Mouse (Mus musculus) lung, postnatal 36 days (tissue): ENCODE data around the gene Sema3f.

Experiments used
- DNase-seq: peaks from one replicate; pipeline ENCODE4 v3.0.0; 2022; ENCODE audit warnings: mixed read lengths

The Sema3f gene

DNA sequence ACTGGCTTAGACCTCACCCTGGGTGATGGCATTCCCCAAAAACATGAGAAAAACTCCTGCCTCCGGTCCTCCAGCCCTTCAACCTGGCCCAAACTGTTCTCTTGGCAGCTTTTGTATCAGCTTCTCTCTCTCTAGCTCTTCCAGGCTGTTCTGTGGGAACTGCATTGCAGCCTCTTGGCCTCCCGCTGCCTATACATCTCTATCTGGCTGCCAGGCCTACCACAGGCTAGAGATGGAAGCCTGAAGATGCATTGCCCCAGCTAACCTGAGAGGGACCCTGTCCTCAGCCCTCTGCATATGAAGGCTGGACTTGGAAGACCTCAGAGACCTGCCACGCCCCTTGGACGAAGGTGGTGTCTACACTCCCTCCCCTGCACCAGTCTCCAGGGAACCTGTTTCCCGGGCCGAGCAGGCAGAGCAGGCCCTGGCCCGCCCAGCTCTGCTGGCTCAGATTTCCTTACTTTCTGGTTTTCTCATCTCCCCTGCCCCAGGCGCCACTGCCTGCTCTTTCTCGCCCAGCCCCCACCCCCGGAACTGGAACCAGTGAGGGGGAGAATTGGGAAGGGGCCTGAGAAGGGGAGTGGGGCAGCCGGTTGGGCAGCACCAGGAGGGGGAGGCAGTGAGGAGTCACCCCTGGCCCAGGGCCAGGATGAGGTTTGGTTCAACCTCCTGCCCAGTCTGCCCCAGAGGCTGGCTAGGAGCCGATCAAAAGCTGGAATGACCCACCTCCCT lies 4.1 kb upstream of the Sema3f start:
- DNase-seq = peak; percentile 67

DNA sequence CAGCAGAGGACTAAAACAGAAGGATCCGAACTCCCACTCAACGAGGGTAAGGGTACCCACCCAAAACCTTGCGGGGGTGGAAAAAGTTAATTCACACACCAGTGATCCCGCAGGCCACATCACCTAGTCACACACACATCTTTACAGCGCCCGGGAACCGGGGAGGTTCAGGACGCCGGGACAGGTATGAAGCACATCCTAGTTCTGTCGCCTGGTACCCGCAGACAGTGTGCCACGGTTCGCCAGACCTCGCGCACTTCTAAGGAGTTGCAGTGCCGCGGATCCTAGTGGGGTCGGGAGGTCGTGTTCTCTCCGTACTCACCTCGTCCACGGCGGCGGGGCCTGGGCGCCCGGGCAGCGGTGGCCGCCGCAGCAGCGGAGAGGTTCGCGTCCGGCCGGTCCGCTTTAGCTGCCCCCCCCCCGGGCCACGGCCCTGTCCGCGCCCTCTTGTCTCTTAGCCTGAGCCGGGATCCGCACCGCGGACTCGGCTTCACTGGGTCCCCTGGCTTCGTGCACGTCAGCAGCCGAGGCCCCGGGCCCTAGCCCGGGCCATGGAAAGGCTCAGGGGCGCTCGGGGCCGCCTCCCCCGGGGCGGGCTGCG lies 1.1 kb downstream of the Sema3f start:
- no peak for DNase-seq

DNA sequence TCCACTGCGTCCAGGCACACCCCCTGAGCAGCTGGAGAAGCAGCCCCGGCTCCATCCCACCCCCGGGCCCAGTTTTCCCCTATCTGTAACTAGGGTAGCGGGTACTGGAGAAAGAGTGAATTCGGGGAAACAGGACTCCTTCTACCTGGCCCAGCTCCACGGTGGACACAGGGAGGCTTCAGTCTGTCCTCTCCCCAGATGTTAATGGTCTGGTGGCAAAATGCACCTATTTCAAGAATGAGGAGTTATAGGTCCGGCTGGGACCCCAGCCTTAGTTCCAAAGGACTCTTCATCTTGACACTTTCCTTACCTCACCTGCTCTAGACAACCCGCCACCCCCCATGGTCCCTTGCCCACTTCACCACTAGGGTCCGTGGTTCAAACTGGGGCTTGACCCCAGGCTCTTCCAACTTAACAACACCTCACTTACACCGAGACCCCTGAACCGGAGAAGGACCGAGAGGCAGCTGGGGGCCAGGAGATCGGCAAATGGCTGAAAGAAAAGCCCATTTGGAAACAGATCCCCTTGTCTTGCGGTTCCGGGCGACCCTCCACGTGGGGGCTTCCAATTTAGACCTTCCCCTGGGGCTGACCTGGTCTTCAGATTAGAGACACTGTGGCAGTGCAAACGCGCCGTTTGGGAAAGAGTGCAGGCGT lies 1.7 kb downstream of the Sema3f start:
- DNase-seq = no peak

DNA sequence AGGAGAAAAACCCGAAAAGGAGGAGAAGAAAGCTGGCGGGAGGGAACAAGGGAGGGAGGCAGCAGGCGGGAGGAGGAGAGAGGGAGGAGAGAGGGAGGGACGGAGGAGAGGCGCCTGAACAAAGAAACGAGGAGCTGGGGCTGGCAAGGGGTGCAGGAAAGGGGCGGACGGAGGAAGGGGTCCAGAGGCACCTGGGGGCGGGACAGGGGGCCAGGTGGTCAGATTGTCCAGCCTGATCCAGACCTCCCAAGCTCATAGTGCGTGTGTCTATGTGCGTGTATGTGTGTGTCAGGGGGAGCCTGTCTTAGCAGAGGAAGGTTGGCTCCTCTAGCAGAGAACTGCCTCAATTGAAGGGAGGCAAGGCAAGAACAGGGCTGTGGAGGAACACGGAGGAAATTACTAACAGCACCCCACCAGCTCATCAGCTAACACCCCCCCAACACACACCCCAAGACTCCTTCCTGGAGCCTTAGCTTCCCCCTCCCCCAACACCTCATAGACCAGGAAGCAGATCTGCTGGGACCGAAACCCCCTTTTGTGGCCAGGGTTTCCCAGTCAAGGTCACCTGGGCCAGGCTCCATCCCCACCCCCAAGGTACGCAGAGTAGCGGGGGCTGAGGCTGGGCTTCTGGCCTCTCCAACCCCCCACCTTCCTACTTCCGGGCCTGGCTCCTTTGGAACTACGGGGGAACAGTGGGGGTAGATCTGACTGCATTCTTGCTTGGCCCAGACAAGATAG lies 2.4 kb downstream of the Sema3f start:
- no peak for DNase-seq

DNA sequence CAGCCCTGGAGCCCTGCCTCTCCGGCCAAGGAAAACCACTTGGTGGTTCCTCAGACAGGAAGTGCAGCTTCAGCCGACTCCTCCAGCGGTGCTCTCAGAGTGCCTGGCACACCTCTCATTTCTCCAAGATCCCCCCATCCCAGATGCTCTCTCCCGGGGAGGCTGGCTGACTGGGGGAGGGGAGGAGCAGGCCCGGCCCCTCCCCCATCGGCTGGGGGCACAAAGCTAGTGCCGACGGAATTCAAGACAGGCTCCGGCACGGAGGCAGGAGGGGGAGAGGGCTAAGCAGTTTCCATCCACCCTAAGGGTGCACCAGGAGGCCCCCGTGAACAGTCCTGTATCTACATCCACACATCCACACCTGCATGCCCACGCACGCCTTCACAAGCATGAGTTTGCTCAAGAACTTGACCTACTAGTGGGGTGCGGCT lies 3.5 kb downstream of the Sema3f start:
- DNase-seq = no peak

DNA sequence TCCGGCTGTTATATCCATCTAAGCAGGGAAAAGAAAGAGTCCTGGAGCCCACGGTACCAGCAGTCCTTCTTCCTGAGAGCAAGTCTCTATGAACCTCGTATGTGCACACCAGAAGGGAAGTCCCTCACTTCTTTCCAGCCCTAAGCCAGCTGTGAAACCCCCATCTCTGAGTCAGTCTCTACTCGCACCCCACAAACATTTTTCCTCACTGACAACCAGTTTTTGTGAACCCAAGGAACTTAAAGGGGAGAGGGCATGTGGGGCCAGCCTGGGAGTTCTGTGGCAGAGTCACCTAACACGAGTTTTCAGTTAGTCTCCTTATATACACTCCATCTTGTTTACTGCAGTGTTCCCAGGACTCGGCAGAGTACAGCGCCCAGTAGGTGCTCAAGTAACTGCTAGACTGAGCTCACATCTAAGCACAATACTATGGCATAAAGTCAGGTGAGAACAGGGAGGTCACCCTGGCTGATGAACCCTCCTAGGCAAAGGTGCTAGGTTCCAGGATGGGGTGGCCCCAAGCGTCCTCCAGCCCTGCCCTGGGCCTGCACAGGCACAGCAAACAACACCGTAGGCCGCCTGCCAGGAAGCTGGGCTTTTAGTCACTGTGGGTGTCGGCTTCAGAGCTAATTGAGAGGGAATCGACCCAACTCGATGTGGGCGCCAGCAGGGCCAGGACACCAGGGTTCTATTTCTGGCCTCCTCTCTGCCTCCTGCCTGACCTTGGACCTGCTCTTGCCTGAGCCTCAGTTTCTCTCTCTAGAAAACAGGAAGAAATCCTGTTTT lies 6.7 kb downstream of the Sema3f start:
- DNase-seq = peak; percentile 78

DNA sequence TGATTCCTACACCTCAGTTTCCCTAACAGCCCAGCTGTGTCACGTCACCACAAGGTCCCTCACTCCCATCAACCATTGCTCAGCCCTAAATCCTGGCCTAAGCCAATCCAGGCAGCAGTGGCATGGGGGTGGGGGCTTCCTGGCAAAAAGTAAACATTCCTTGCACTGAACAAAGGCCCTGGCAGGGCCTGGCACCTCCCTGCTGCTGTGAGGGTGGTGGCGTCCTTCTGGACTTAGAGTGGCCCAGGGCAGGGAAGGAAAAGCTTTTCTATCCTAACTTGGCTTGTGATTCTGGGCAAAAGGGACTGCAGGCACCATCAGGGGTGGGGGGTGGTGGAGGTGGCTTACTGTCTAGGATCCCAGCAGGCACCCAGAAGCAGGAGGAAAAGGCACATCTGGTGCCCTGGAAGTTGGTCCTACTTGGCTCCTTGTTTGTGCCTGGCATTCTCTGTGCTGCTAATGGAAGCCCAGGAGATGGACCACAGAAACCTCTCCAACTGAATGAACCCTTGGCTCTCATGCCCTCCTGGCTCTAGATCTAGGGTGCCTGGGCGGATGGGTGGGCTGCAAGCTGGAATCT lies 7.6 kb downstream of the Sema3f start:
- DNase-seq = peak; percentile 90

DNA sequence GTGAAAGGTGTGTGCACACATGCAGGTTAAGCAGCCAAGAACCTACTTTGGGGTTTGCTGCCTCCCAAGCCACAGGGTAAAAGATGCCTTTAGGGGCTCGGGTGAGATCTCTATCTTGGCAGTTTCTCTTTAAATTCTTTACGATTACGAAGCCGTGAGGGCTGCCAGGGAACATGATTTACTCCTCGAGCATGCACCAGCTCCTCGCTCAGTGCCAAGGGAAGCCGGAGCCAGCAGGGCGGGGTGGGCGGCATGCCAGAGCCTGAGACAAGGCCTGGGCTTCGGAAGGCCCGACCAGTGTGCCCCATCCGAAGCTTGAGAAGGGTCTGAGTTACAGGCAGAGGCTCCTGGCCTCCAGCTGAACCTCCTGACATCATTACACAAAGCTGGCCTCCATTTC lies 8.7 kb downstream of the Sema3f start:
- peak; percentile 95 for DNase-seq

DNA sequence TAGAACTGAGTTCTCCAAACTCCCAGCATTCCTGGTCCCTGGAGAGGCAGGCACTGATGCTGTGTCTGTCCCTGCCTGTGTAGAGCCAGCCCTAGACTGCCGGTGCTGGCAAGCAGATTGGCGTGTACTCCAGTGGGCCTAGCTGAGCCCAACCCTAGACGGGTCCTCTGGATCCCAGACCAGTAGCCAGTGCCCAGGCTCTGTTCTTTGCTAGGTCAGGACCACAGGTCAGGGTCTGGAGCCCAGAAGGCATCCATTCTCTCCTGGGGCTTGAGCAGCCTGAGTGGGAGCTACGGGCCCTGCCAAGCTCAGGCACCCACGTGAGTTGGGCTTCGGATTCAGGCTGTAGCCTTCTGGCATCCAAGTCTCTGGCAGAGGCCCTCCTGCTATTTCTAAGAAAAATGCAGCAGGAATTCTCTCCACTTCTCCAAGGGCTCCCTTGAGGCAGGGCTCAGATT lies 10.1 kb downstream of the Sema3f start:
- no peak for DNase-seq

DNA sequence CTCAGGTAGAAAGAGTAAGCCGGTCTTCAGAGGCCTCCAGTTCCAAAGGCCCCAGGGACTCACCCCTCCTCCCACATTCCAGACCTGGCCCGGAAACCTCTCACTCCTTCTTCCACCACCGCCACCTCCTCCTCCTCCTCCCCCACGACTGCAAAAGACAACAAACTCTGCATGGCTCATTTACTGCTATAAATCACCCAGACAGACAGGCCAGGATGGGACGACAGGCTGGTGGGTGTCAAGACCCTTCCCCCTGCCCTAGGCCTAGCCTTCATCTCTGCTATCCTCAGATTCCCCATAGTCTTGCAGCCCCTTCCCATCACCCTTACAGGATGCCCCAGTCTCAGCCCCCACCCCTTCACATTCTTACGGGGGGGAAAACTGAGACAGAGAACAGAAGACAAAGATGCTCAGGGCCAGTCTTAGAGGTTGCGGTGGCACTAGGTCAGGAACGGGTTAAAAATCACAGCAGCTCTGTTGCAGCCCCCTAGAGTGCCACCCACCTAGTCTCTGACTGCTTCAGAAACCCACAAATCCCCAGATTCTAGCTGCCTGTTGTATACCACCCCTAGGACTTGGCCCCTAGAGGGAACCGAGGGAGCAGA lies 10.8 kb downstream of the Sema3f start:
- peak; percentile 54 for DNase-seq

DNA sequence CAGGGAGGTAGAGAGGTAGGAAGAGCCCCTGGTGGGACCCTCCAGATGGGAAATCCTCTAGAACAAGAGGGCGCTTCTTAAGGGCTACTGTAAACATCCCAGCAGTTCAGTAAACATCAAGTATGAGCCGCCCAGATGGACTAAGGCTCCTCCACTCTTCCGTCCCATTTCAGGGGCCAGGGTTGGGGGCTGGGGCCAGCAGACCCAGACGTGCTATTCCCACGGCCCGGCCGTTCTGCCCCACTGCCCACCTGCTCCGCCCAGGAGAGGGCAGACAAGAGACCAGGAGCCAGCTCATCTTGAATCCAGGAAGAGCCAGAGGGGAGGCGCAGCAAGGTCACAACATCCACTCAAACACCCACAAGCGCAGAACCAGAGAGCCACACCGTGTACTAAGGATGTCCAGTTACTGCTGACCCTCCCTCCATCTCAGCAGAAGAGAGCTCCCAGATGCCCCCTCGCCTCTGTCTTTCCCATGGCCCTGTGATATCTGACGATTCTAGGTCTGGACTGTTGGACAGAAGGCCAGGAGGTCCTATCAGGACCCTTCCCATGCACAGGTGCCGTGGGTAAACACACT lies 11.6 kb downstream of the Sema3f start:
- DNase-seq = peak; percentile 65

DNA sequence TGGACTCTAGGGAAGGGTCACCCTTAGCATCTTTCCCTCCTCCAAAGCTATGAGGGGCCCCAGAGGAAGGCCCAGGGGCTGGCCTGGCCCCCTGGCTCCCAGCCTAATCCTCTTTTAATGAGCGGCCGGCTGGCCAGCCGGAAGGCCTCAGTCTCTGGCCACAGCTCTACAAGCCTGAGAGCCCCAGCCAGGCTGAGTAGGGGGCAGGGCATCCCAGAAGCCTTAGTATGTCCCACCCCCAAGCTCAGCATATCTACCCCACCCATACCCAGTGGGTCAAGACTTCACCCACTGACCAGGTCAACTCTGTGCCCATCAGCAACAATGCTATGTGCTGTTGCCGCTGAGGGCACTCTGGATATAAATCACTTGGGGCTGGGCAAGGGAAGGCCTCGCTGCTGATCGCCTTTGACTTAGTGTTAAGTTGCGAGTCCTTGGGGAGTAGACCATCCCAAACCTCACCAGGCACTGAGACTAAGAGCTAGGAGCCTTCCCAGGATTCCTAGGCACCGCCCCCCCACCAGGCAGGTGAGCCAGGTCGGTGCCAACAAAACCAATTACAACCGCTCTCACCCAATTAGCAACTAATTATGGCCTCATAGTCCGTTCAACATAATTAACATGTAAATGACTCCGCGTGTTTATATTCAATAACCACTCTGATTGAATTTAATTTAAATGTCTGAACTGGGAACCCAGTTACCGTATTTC lies 12.3 kb downstream of the Sema3f start:
- DNase-seq = no peak

DNA sequence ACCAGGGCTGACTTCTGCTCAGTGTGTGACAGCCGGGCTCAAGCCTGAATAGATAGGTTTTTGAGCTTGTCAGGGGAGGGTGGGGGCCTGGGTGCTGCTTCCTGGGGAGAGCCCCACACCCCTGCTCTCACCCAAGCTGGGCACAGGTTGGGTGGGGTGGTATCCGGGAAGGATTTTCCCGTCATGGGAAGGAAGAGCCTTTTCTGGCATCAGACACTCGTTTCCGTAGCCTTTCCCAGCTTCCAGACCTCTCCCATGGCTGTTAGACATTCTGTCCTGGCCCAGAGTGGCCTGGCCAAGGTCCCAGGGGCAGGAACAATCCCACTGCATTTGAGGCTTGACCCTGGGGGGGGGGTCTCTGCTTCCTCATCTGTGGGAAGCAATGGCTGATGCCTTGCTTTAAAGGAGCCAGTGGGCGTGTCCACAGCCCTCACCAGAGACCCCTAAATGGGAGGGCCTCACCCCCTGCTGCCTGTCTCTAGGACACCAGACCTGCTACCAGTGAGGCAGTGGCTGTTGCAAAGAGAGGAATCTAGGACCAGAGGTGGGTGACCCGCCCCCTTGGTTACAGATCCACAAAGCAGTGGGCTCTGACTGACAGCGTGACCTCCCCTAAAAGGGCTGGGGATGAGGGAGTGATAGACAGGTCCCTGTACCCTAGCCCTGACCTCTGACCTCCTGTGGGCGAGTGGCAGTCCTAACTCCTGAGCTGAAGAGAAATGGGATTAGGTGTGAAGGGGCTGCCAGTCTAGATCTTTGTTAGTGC lies 13.2 kb downstream of the Sema3f start:
- DNase-seq = peak; percentile 79

DNA sequence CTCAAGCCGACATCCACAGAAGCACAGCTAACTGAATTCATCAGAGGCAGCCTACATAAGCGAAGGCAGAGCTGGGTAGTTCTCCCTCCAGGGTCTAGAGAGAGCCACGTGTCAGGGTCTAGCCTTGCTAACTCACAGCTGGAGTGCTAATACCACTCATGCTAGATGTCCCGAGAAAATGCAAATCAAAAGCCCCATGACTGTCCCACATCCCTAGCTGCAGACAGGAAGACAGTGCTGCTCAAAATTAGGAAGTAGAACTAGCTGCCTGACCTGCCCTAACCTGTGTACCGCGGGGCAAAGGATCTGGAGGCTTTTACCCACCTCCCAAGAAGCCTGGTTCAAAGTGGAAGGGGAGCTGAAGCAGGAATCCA lies 14.2 kb downstream of the Sema3f start:
- no peak for DNase-seq

DNA sequence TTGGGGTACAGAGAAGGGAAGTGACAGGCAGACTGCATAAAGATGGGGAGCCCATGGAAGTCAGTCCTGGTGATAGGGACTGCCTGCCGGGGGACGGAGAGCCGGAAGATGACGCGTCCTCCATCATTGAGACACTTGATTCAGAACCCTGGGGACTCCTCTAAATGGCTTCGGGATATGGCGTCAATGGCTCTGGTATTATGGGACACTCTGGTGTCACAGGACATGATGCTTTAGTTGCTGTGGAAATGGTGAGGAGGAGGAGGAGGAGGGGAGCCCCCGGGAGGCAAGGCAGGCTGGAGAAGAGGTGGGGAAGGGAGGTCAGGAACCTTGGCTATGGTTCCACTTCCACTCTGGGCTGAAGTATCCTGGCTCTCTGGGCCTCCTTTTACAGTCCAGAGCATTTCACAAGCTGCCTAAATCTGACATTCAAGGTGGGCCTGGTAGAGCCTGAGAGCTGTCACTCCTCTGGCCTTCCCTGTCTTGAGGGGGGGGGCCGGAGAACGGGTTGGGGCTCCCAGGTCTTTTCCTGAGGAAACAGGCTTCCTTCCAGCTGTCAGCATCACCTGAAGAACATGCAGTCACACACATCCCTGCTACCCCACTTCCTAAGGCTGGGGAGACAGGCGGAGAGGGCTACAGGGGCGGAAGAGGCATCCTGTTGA lies 14.7 kb downstream of the Sema3f start:
- no peak for DNase-seq

DNA sequence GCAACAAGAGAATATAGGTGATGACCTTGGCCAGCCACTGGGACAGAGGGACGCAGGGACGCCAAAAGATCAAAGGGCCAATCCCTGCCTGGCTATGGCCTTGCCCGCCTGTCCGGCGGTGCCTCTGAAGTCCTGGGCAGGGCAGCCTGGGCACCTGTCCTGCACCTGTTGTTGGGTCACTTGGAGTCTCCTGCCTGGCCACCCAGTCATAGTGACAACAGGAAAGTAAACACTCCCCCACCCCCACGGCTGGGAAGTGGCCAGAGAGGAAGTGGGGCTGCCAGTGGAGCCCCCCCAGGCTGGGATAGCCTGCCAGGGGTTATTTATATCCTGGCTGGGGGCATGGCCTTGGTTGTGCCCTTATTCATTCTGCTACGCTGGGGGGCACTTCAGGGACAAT lies 15.6 kb downstream of the Sema3f start:
- DNase-seq = peak; percentile 77

DNA sequence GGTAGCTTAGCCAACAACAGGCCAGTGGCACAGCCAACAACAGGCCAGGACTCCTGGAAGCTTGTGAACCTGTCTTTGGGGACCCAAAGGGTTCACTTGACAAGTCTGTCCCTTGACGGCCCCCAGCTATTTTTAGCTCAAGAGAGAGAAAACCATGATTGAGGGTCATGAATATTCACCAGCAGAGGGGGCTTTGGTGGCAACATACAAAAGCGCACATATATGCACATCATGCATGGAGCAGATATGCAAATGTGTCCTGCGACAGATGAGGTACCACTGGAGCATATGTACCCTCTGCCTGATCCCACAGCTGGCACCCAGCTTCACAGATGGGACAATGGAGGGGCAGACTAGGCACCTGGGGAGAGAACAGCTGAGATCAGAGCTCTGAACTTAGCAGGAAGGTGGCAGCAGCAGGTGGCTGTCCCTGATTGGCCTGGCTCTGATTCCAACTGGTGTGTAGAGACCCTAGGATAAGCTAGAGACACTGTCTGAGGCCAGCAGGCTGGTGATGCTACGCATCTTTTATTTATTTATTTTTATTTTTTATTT lies 16.8 kb downstream of the Sema3f start:
- DNase-seq = no peak

DNA sequence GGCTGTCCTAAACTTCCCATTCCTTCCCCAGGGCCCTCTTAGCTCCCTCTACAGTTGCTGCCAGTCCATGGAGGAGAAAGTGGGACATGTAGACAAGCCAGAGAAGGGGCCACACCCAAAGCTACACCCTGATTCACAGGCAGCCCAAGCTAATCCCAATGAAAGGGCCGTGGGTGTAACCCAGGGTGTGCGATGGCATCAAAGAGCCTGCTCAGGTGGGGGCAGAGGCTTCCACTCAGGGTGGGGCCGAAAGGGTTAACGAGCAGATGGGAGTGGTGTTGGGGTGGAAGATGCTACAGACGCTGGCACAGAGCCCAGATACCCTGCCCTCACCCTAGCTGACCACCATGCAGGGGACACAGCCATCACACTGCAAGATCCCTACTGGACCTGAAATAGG lies 17.5 kb downstream of the Sema3f start:
- DNase-seq = no peak

DNA sequence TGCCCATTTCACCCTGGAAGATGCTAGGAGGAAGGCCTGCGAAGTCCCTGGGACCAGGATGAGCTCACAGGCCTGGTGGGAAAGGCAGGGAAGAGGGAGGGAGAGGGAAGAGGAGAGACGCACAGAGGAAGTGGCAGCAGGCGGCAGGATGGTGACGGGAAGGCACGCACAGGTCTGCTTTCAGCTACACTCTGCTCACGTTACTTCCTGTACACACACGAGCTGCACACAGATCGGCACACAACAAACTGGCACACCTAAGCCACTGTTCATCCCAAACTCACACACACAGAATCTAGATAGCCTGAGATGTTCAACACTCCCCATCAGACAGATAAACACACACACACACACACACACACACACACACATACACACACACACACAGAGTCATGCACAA lies 19.9 kb downstream of the Sema3f start:
- no peak for DNase-seq
